ENCODE assay signal across 9 mouse cellular contexts in the genomic region with DNA sequence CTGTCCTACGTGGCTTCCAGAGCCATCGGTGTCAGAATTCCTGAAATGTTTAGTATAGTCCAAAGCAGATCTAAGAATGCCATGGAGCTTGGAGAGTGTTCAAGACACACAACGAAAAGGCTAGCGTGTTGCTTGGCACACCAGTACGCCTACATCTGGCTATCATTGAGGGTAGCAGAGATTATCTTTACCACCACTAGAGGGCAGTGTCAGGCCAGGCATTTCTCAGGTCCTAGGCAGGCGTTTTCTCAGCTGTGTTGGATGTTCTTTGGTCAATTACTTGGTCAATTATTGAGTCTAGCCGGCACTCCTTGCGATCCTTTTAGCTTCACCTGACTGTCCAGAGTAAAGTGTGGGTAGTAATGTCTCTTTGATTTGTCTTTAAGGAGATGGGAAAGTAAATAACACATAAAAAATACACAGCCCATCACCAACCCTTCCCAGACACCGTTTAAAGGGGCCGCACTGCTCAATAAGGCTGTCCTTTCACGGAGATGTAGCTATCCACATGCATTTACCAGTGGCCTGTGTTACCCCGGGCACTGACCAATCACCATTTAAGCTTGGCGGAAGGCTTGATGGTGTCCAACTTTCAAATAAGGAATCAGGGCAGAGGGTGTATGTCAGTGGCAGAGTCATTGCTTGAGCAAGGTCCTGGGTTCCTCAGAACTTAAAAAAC. TPM values are rescaled to one million over a fixed set of nuclear protein-coding genes. Genes with fewer than 3 reads are reported as not detected.
DNase-seq lines count a peak whose midpoint lies in the region; ATAC-seq and TF ChIP-seq lines count a peak whose summit lies in the region.
"Had no signal": no experiment of that assay in that cellular context is flagged by ENCODE, and none has a peak within 500 bp of the region (broad histone marks: within the 10 kb centered on the region; RNA-seq: fewer than 3 reads in every experiment).

No protein-coding gene starts in this region.

- H3K27me3 ChIP-seq in forebrain, embryonic 12.5 days: peaks cover 7% of the 10 kb centered on the region; the same call in 1 of the 2 replicates
- no peaks in the 10 kb centered on the region for H3K27me3 ChIP-seq in lung, postnatal 0 days (replicated peaks; ENCODE audit: insufficient read depth, low read length)

- peak; percentile 97 for TF ChIP-seq CTCF in layer of hippocampus, adult 2 months (conservative IDR thresholded peaks at IDR 0.05)
- peak; percentile 98 for TF ChIP-seq CTCF in lung, postnatal 0 days (IDR thresholded peaks at IDR 0.05)

- DNase-seq in NIH3T3 (ENCODE audit: low read depth): peak; percentile 85
- DNase-seq in c-Kit-positive CD71-positive TER-119-positive erythroid progenitor cells, embryonic 14.5 days (ENCODE audit: low spot score): peak; percentile 29
- peak; percentile 80 for DNase-seq in heart, postnatal 4 days
- DNase-seq in layer of hippocampus, adult 2 months (ENCODE audit: low spot score in 2 of 2): peak; percentile 81 to 85
- DNase-seq in lung, postnatal 0 days (ENCODE audit: low spot score): peak; percentile 81
- DNase-seq in retina, adult 2 months (ENCODE audit: low read depth, low spot score): peak; percentile 62

- no peak overlapping the region for H3K4me3 ChIP-seq in forebrain, embryonic 12.5 days (replicated peaks)
- no peak overlapping the region for H3K4me3 ChIP-seq in layer of hippocampus, adult 2 months
- H3K4me3 ChIP-seq in lung, postnatal 0 days (ENCODE audit: low read depth, low read length): no peak overlapping the region
- H3K4me3 ChIP-seq: myocyte had no signal

- peak; percentile 87 for ATAC-seq in forebrain, embryonic 12.5 days (ENCODE audit: low FRiP score)
- ATAC-seq in lung, postnatal 0 days: peak; percentile 75
- no peak for ATAC-seq in activated CD4-positive, CD25-positive, alpha-beta regulatory T cell, adult 4 months

- WGBS in forebrain, embryonic 12.5 days: 39% methylated on average over 13 of the region's 13 CpGs
- WGBS in lung, postnatal 0 days: 40% methylated on average over 13 of the region's 13 CpGs

- no peak overlapping the region for H3K9ac ChIP-seq in forebrain, embryonic 12.5 days
- H3K9ac ChIP-seq in lung, postnatal 0 days (replicated peaks; ENCODE audit: low read depth): no peak overlapping the region

- H3K4me2 ChIP-seq in forebrain, embryonic 12.5 days: no peak overlapping the region
- H3K4me2 ChIP-seq in lung, postnatal 0 days (replicated peaks; ENCODE audit: low read depth, low read length): no peak overlapping the region

- H3K9me3 ChIP-seq in forebrain, embryonic 12.5 days: no peaks in the 10 kb centered on the region
- H3K9me3 ChIP-seq in lung, postnatal 0 days (ENCODE audit: low read length): no peaks in the 10 kb centered on the region

- TF ChIP-seq EP300 in lung, postnatal 0 days (IDR thresholded peaks at IDR 0.05): no peak

- no peaks in the 10 kb centered on the region for H3K36me3 ChIP-seq in forebrain, embryonic 12.5 days (replicated peaks)
- H3K36me3 ChIP-seq in lung, postnatal 0 days (ENCODE audit: insufficient read depth, low read length): no peaks in the 10 kb centered on the region

- H3K4me1 ChIP-seq in forebrain, embryonic 12.5 days: peaks cover 2% of the 10 kb centered on the region; the same call in 1 of the 2 replicates
- H3K4me1 ChIP-seq in lung, postnatal 0 days (ENCODE audit: insufficient read depth, low read depth, low read length): no peaks in the 10 kb centered on the region

- no peak overlapping the region for H3K27ac ChIP-seq in forebrain, embryonic 12.5 days
- H3K27ac ChIP-seq in layer of hippocampus, adult 2 months: no peak overlapping the region
- no peak overlapping the region for H3K27ac ChIP-seq in lung, postnatal 0 days (ENCODE audit: low read length)

RNA-seq across cellular contexts. Expression of a gene that starts 29.7 kb away (rescaled TPM):
- polyA plus RNA-seq in forebrain, embryonic 12.5 days (2016; fragmentation: Nextera tagmentation; extraction: Ambion mirVana): 0.14 and 0.24 TPM in 2 replicates
- 10 to 100 TPM in 1 of 2 experiments, 1 to 10 TPM in 1; 9.7 to 11.2 TPM for total RNA-seq in heart, postnatal 4 days (2021)
- total RNA-seq in layer of hippocampus, adult 2 months (2021): 1 to 10 TPM; 4.7 to 7.2 TPM
- polyA plus RNA-seq in lung, postnatal 0 days (2015; fragmentation: Nextera tagmentation; extraction: Ambion mirVana): 0.49 and 0.86 TPM in 2 replicates
- under 1 TPM; 0.46 to 0.68 TPM for polyA plus RNA-seq in activated CD4-positive, CD25-positive, alpha-beta regulatory T cell, adult 4 months (2017; shearing (Covaris generic))
- polyA plus RNA-seq: myocyte had no signal

Comparison
In these comparisons a context has a peak if more than half of its experiments do, and no peak if none do; other contexts are left out.
1. DNase-seq: peak in every context shown above with its lines; median percentile 85 in NIH3T3; 83 in layer of hippocampus, adult 2 months; 81 in lung, postnatal 0 days; 80 in heart, postnatal 4 days; 62 in retina, adult 2 months; 29 in c-Kit-positive CD71-positive TER-119-positive erythroid progenitor cells, embryonic 14.5 days.